Mouse (Mus musculus): ENCODE data around the gene Zfp664. TPM values are rescaled to one million over a fixed set of nuclear protein-coding genes. Genes with fewer than 3 reads are reported as not detected.

Zfp664 gene
- polyA plus RNA-seq, 1 experiment from 2014 or later = 59.2 TPM

DNA sequence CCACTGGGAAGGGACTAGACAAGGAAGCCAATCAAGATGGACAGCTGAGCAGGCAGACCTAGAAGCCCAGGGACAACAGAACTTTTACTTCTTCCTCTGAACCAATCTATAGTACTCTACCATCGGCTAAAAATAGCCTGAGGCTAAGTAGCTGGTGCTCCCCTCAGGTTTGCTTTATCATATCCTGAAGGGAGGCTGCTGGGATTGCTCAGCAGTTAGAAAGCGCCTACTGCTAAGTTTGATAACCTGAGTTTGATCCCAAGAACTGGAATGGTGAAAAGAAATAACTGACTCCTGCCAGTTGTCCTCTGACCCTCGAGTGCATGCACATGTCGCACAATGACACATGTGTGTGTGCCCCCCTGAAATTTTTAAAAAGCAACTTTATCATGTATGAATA, 17.6 kb upstream of the Zfp664 start:
- H3K9me3 ChIP-seq = no peaks in the 10 kb centered on the region
- no peak overlapping the region; the same call in 1 of the 2 replicates for H3K9ac ChIP-seq
- WGBS = 9% methylated on average over 4 of the region's 4 CpGs
- peak overlapping the region; percentile 44 for H3K27ac ChIP-seq (replicated peaks)
- no peak overlapping the region for H3K4me2 ChIP-seq
- H3K4me1 ChIP-seq = peaks cover 46% of the 10 kb centered on the region
- no peak for ATAC-seq (ENCODE audit: extremely low read depth, insufficient number of reproducible peaks, low FRiP score, low TSS enrichment)
- H3K36me3 ChIP-seq = no peaks in the 10 kb centered on the region
- H3K27me3 ChIP-seq (replicated peaks) = peaks cover 75% of the 10 kb centered on the region
- no peak overlapping the region for H3K4me3 ChIP-seq

- H3K4me2 ChIP-seq = no peak overlapping the region
- no peaks in the 10 kb centered on the region for H3K36me3 ChIP-seq
- H3K4me1 ChIP-seq = peaks cover 37% of the 10 kb centered on the region
- peaks cover 81% of the 10 kb centered on the region for H3K27me3 ChIP-seq (replicated peaks)
- WGBS = 76% methylated on average over 1 of the region's 1 CpGs
- no peaks in the 10 kb centered on the region for H3K9me3 ChIP-seq
- H3K27ac ChIP-seq (replicated peaks) = no peak overlapping the region
- no peak overlapping the region for H3K9ac ChIP-seq
- no peak for ATAC-seq (ENCODE audit: extremely low read depth, insufficient number of reproducible peaks, low FRiP score, low TSS enrichment)
- H3K4me3 ChIP-seq = no peak overlapping the region
Measured at GRCm38 (mm10) chr5:124847014-124847413, 15.5 kb upstream of the Zfp664 start.

GRCm38 (mm10) chr5:124848994-124849393, 13.5 kb upstream of the Zfp664 start:
- no peak overlapping the region for H3K4me2 ChIP-seq
- H3K4me3 ChIP-seq = no peak overlapping the region
- H3K27me3 ChIP-seq (replicated peaks) = peaks cover 67% of the 10 kb centered on the region
- H3K9me3 ChIP-seq = no peaks in the 10 kb centered on the region
- WGBS = 72% methylated on average over 3 of the region's 3 CpGs
- no peak for ATAC-seq (ENCODE audit: extremely low read depth, insufficient number of reproducible peaks, low FRiP score, low TSS enrichment)
- no peak overlapping the region for H3K9ac ChIP-seq
- H3K27ac ChIP-seq (replicated peaks) = no peak overlapping the region
- no peaks in the 10 kb centered on the region for H3K36me3 ChIP-seq
- peaks cover 34% of the 10 kb centered on the region for H3K4me1 ChIP-seq

- H3K27ac ChIP-seq (replicated peaks) = no peak overlapping the region; the same call in 1 of the 2 replicates
- 45% methylated on average over 4 of the region's 4 CpGs for WGBS
- no peak for ATAC-seq (ENCODE audit: extremely low read depth, insufficient number of reproducible peaks, low FRiP score, low TSS enrichment)
Measured at GRCm38 (mm10) chr5:124851572-124851971, 10.9 kb upstream of the Zfp664 start.

GRCm38 (mm10) chr5:124852294-124852693, 10.2 kb upstream of the Zfp664 start:
- Histone ChIP-seq H3K4me3 (no peak overlapping the region), H3K4me1 (peaks cover 17% of the 10 kb centered on the region), H3K36me3 (no peaks in the 10 kb centered on the region), H3K27ac (replicated peaks) (peak overlapping the region; percentile 9; the same call in 1 of the 2 replicates), H3K9ac (no peak overlapping the region), H3K4me2 (no peak overlapping the region), H3K27me3 (replicated peaks) (peaks cover 67% of the 10 kb centered on the region), H3K9me3 (no peaks in the 10 kb centered on the region)
- 22% methylated on average over 2 of the region's 2 CpGs for WGBS
- ATAC-seq (ENCODE audit: extremely low read depth, insufficient number of reproducible peaks, low FRiP score, low TSS enrichment) = no peak

More at GRCm38 (mm10) chr5:124851572-124851971, 10.9 kb upstream of the Zfp664 start:
- Histone ChIP-seq H3K4me1 (peaks cover 17% of the 10 kb centered on the region), H3K9ac (no peak overlapping the region), H3K9me3 (no peaks in the 10 kb centered on the region), H3K4me3 (no peak overlapping the region), H3K27me3 (replicated peaks) (peaks cover 68% of the 10 kb centered on the region), H3K36me3 (no peaks in the 10 kb centered on the region), H3K4me2 (no peak overlapping the region)

GRCm38 (mm10) chr5:124853079-124853478, 9.4 kb upstream of the Zfp664 start:
- Histone ChIP-seq H3K27me3 (replicated peaks) (peaks cover 72% of the 10 kb centered on the region), H3K4me1 (peaks cover 17% of the 10 kb centered on the region), H3K36me3 (no peaks in the 10 kb centered on the region), H3K4me3 (no peak overlapping the region), H3K9ac (no peak overlapping the region), H3K9me3 (no peaks in the 10 kb centered on the region), H3K27ac (replicated peaks) (peak overlapping the region; percentile 9), H3K4me2 (no peak overlapping the region)
- WGBS = 62% methylated on average over 2 of the region's 2 CpGs
- no peak for ATAC-seq (ENCODE audit: extremely low read depth, insufficient number of reproducible peaks, low FRiP score, low TSS enrichment)

- WGBS = 81% methylated on average over 4 of the region's 4 CpGs
- peaks cover 17% of the 10 kb centered on the region for H3K4me1 ChIP-seq
- no peak overlapping the region for H3K27ac ChIP-seq (replicated peaks)
- H3K36me3 ChIP-seq = no peaks in the 10 kb centered on the region
- peaks cover 70% of the 10 kb centered on the region for H3K27me3 ChIP-seq (replicated peaks)
- H3K4me3 ChIP-seq = no peak overlapping the region
- ATAC-seq (ENCODE audit: extremely low read depth, insufficient number of reproducible peaks, low FRiP score, low TSS enrichment) = no peak
- H3K4me2 ChIP-seq = no peak overlapping the region
- no peak overlapping the region for H3K9ac ChIP-seq
- no peaks in the 10 kb centered on the region for H3K9me3 ChIP-seq
Measured at GRCm38 (mm10) chr5:124854202-124854601, 8.3 kb upstream of the Zfp664 start.

GRCm38 (mm10) chr5:124860013-124860412, 2.5 kb upstream of the Zfp664 start:
- Histone ChIP-seq H3K27ac (replicated peaks) (no peak overlapping the region), H3K9me3 (no peaks in the 10 kb centered on the region), H3K9ac (no peak overlapping the region), H3K4me2 (no peak overlapping the region), H3K4me1 (peaks cover 21% of the 10 kb centered on the region), H3K36me3 (peaks cover 6% of the 10 kb centered on the region), H3K27me3 (replicated peaks) (peaks cover 63% of the 10 kb centered on the region), H3K4me3 (no peak overlapping the region)
- WGBS = 12% methylated on average over 5 of the region's 5 CpGs
- ATAC-seq (ENCODE audit: extremely low read depth, insufficient number of reproducible peaks, low FRiP score, low TSS enrichment) = no peak

- Histone ChIP-seq H3K4me3 (peak overlapping the region; percentile 74), H3K9me3 (no peaks in the 10 kb centered on the region), H3K4me2 (peak overlapping the region; percentile 96), H3K27ac (replicated peaks) (0 out of 2 replicates have a peak overlapping the region, but pooled peaks have one; percentile 39), H3K9ac (peak overlapping the region; percentile 79), H3K27me3 (replicated peaks) (peaks cover 53% of the 10 kb centered on the region), H3K4me1 (peaks cover 23% of the 10 kb centered on the region), H3K36me3 (peaks cover 16% of the 10 kb centered on the region)
- no peak for ATAC-seq (ENCODE audit: extremely low read depth, insufficient number of reproducible peaks, low FRiP score, low TSS enrichment)
- WGBS = under 1% methylated on average over 29 of the region's 33 CpGs
Measured at GRCm38 (mm10) chr5:124861463-124861862, 1.0 kb upstream of the Zfp664 start.

- H3K9ac ChIP-seq = peak overlapping the region; percentile 88
- no peaks in the 10 kb centered on the region for H3K9me3 ChIP-seq
- peaks cover 38% of the 10 kb centered on the region for H3K27me3 ChIP-seq (replicated peaks)
- H3K4me3 ChIP-seq = peak overlapping the region; percentile 74
- H3K4me1 ChIP-seq = peaks cover 30% of the 10 kb centered on the region
- ATAC-seq (ENCODE audit: extremely low read depth, insufficient number of reproducible peaks, low FRiP score, low TSS enrichment) = peak; percentile 6; the same call in 1 of the 2 replicates
- under 1% methylated on average over 53 of the region's 88 CpGs for WGBS
- peak overlapping the region; percentile 88 for H3K27ac ChIP-seq (replicated peaks)
- H3K4me2 ChIP-seq = peak overlapping the region; percentile 96
- H3K36me3 ChIP-seq = peaks cover 24% of the 10 kb centered on the region
Measured at GRCm38 (mm10) chr5:124862871-124863741, 615 bp downstream of the Zfp664 start.

DNA sequence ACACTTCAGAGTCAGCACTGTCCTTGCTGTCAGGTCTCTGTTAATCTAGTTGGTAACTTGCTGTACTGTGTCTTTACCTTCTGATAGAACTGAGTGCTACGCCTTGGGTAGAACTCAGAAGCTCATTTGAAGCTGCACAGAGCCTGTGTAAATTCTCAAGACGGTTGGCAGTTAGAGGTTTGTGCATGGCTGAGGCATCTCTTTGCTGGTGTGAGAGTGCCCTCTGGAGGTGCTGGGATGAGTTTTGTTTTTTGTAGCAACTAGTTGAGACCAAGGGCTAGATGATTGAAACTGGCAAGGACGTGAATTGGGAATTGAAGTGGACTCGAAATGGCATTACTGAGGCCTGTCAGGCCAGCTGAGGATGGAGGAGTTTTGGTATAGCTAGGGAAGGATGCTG, 6.5 kb downstream of the Zfp664 start:
- Histone ChIP-seq H3K9me3 (no peaks in the 10 kb centered on the region), H3K27ac (replicated peaks) (no peak overlapping the region), H3K27me3 (replicated peaks) (no peaks in the 10 kb centered on the region), H3K36me3 (peaks cover 27% of the 10 kb centered on the region), H3K4me2 (no peak overlapping the region), H3K4me3 (no peak overlapping the region), H3K9ac (0 out of 2 replicates have a peak overlapping the region, but pooled peaks have one; percentile 16), H3K4me1 (peaks cover 67% of the 10 kb centered on the region)
- WGBS = 39% methylated on average over 4 of the region's 4 CpGs
- no peak for ATAC-seq (ENCODE audit: extremely low read depth, insufficient number of reproducible peaks, low FRiP score, low TSS enrichment)

Measured in heart, embryonic 13.5 days (tissue).